In genomic region chr4:152270599-152270998, GRCm38 (mm10) we compare ENCODE assay signal across 31 mouse cellular contexts. TPM values are rescaled to one million over a fixed set of nuclear protein-coding genes. Genes with fewer than 3 reads are reported as not detected.
"Had no signal": no experiment of that assay in that cellular context is flagged by ENCODE, and none has a peak within 500 bp of the region (broad histone marks: within the 10 kb centered on the region; RNA-seq: fewer than 3 reads in every experiment).

No protein-coding gene starts in this region.

- H3K9me3 ChIP-seq: limb, embryonic 12.5 days; liver, embryonic 12.5 days; liver, embryonic 15.5 days; lung, embryonic 15.5 days; megakaryocyte, embryonic 14.5 days; midbrain, embryonic 10.5 days; midbrain, embryonic 13.5 days; neural tube, embryonic 13.5 days; stomach, embryonic 15.5 days had no signal

- H3K4me2 ChIP-seq: limb, embryonic 12.5 days; liver, embryonic 12.5 days; liver, embryonic 15.5 days; lung, embryonic 15.5 days; midbrain, embryonic 13.5 days; neural tube, embryonic 13.5 days; stomach, embryonic 15.5 days had no signal

- H3K36me3 ChIP-seq: limb, embryonic 12.5 days; liver, embryonic 15.5 days; lung, embryonic 15.5 days; stomach, embryonic 15.5 days had no signal

- ATAC-seq: liver, embryonic 12.5 days; midbrain, embryonic 13.5 days; midbrain, embryonic 16.5 days had no signal

- H3K27ac ChIP-seq: kidney, postnatal 0 days; layer of hippocampus, adult 2 months; left cerebral cortex, adult 2 months; limb, embryonic 12.5 days; liver, embryonic 15.5 days; midbrain, embryonic 10.5 days; midbrain, embryonic 13.5 days; neural tube, embryonic 13.5 days had no signal

- H3K9ac ChIP-seq: limb, embryonic 12.5 days; liver, embryonic 12.5 days; liver, embryonic 15.5 days; lung, embryonic 15.5 days; midbrain, embryonic 13.5 days; neural tube, embryonic 13.5 days; stomach, embryonic 15.5 days had no signal

- H3K4me3 ChIP-seq: layer of hippocampus, adult 2 months; left cerebral cortex, adult 2 months; limb, embryonic 12.5 days; liver, embryonic 12.5 days; liver, embryonic 15.5 days; lung, embryonic 15.5 days; megakaryocyte, embryonic 14.5 days; midbrain, embryonic 10.5 days; midbrain, embryonic 13.5 days; myocyte; neural tube, embryonic 13.5 days; stomach, embryonic 15.5 days had no signal

- DNase-seq: kidney, postnatal 25 days; layer of hippocampus, adult 9-11 months; liver; lung, adult 18-20 months; lung, postnatal 10 days; lung, postnatal 36 days; retina, postnatal 1 day; right cerebral cortex, postnatal 25 days; spleen, adult 18-20 months; thymus, adult 2 months; thymus, postnatal 14 days; thymus, postnatal 4 days had no signal

RNA-seq across cellular contexts. Expression of gene Hes3, which starts 20.9 kb away (rescaled TPM):
- total RNA-seq: layer of hippocampus, adult 2 months; layer of hippocampus, postnatal 25 days; left cerebral cortex, postnatal 10 days; monocyte, adult 5-6 weeks; neutrophil, adult 5-6 weeks had no signal
- polyA plus RNA-seq: kidney, postnatal 0 days; large intestine, adult 2 months; limb, embryonic 12.5 days; liver, embryonic 12.5 days; liver, embryonic 15.5 days; lung, embryonic 15.5 days; stomach, embryonic 15.5 days had no signal

RNA-seq across cellular contexts. Expression of gene Rnf207, which starts 48.2 kb away (rescaled TPM):
- total RNA-seq: monocyte, adult 5-6 weeks; neutrophil, adult 5-6 weeks had no signal
